Mouse (Mus musculus) common myeloid progenitor, adult 5-6 weeks (primary cell): ENCODE results near the gene Lztr1. TPM values are rescaled to one million over a fixed set of nuclear protein-coding genes. Genes with fewer than 3 reads are reported as not detected.

Experiments
- ATAC-seq: replicated peaks from 2 replicates; pipeline ENCODE4 v1.8.0; 2016; ENCODE audit warnings: low read depth, mild to moderate bottlenecking, moderate TSS enrichment, inconsistent platforms; ENCODE audit not compliant: poor library complexity, severe bottlenecking
- total RNA-seq: library from RNA; stranded (forward); fragments of 200-1000, 187-1606 nt; gene quantifications from 2 replicates; pipeline ENCODE4 v1.2.3, GENCODE M21; 2017

Gene Lztr1
- 30.8 and 40.3 TPM in 2 replicates for total RNA-seq

DNA sequence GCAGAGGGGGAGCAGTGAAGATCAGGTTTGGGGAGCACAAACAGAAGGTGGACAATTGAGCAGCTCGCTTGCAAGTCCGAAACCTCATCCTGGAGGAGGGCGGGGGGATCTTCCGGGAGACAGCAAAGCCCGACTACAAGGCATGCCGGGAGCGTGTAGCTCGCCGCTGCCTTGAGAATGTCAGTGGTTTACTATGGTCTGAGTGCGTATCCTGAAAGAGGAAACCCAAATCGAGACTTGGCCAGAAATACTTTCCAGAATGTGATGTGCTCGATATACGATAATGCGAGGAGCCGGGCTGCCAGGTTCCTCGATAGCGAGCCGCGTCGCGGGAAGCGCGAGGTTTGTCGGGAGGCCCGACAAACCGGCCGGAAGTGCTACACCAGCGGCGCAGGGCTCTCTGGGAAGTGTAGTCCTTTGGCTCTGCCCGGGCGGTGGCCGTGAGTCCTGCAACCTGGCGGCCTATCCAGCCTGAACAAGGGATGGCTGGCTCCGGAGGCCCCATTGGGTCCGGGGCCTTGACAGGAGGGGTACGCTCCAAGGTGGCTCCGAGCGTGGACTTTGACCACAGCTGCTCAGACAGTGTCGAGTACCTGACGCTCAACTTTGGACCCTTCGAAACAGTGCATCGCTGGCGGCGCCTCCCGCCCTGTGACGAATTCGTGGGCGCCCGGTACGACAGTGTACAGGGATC, at the start of gene Lztr1:
Gene Lztr1, plus strand, starts transcription at position 143 of the 694 bp plus-strand sequence.
- peak; percentile 96 for ATAC-seq

DNA sequence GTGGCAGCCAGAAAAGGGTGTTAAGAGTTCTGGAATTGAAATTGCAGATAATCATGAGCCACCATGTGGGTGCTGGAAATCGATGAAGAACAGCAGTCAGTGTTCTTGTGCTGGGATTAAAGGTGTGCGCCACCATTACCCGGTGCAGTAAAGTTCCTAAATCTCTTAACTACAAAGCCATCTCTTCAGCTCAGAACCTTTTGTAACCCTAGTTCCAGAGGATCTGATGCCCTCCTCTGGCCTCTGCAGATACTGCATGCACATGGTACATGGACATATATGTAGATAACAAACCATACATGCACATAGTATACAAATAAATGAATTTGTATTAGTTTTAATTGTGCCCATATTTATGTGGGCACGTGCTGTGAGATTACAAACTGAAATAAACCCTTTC, 48.2 kb upstream of the Lztr1 start:
- peak; percentile 76; the same call in 1 of the 2 replicates for ATAC-seq

- peak; percentile 55 for ATAC-seq
Measured at GRCm38 (mm10) chr16:17461596-17461995, 46.9 kb upstream of the Lztr1 start.

- ATAC-seq, result no peak
Measured at GRCm38 (mm10) chr16:17463184-17463583, 45.3 kb upstream of the Lztr1 start.

DNA sequence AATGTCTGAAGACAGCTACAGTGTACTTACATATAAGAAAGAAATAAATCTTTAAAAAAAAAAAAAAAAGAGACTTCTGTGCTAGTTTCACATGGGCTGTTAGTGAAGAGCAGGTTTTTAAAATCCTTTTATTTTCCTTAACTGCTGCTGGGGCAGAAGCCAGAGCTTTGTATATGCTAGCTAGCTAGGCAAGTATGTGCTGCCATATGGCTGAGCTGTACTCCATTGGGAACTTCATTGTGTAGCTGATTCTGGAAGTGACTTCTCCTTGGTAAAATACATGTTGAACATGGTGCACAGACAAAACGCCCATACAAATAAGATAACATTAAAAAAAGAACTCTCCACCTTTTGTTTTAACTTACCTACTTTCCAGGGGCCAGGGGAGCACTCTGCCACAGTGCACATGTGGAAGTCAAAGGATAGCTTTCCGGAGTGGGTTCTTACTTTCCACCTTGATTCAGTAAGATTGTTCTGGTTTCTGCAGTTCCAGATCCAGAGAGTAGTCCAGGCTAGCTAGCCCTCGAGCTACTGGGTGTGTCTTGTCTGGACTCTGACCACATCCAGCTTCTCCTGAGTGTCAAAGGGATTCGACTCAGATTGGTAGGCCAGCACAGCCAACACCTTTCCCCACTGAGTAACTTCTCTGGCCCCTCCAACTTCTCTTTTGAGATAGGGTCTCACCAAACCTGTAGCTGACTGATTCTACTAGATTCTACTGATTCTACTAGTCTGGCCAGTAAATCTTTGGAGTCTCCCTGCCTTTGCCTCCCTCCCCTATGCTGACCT, 41.4 kb upstream of the Lztr1 start:
- ATAC-seq, result no peak

GRCm38 (mm10) chr16:17472498-17472897, 36.0 kb upstream of the Lztr1 start:
- ATAC-seq, result no peak

- ATAC-seq, result 0 out of 2 replicates have a peak, but pooled peaks have one; percentile 61
Measured at GRCm38 (mm10) chr16:17474091-17474490, 34.4 kb upstream of the Lztr1 start.

DNA sequence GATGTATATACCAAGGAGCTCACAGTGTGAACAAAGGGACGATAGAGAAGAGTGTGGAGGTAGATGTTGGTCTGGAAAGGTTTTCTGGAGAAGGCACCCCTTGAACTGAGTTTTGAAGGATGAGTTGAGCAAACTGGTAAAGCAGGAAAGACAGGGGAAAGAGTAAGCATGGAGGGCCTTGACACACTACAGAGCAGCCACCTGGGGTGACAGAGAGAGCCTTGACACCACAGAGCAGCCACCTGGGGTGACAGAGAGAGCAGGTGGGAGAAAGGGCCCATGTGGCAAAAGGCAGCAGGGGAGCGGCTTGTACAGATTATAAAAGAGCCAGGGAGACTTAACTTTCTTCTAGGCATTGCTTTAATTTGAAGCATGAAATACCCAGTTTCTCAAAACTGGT, 33.7 kb upstream of the Lztr1 start:
- ATAC-seq, result no peak

DNA sequence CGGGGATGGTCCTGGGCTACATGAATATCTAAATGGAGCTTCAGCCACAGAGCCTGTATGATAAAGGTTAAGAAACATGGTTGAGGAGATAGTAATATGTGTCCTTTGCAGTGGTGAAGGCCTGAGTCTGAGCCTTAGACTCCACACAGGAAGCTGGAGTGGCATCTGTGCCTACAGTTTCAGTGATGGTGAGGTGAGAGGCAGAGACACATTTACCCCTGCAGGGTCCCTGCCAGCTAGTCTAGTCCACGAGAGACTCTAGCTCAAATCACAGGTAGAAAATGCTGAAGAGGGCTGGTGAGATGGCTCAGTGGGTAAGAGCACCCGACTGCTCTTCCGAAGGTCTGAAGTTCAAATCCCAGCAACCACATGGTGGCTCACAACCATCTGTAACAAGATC, 33.2 kb upstream of the Lztr1 start:
- no peak for ATAC-seq

- peak; percentile 48 for ATAC-seq
Measured at GRCm38 (mm10) chr16:17478331-17478943, 30.1 kb upstream of the Lztr1 start.

DNA sequence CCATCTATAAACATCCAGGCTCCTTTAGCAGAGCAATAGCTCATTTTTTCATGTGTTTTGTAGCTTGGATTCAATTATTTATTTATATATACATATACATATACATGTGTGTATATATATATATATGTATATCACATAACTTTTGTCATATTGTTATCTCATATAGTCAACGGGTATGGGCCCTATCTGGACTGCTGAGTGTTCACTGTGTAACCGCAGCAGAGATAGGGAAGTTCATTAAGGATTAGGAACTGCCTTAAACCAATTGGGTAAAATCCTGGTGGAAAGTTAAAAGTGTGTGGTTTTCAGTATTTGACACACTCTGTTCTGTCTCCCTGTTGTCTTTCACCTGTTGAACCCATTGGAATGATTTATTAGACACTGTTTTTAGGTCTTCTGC, 27.0 kb upstream of the Lztr1 start:
- ATAC-seq, result no peak

- no peak for ATAC-seq
Measured at GRCm38 (mm10) chr16:17486505-17486904, 22.0 kb upstream of the Lztr1 start.

- ATAC-seq, result 0 out of 2 replicates have a peak, but pooled peaks have one; percentile 15
Measured at GRCm38 (mm10) chr16:17488478-17489468, 19.7 kb upstream of the Lztr1 start.

DNA sequence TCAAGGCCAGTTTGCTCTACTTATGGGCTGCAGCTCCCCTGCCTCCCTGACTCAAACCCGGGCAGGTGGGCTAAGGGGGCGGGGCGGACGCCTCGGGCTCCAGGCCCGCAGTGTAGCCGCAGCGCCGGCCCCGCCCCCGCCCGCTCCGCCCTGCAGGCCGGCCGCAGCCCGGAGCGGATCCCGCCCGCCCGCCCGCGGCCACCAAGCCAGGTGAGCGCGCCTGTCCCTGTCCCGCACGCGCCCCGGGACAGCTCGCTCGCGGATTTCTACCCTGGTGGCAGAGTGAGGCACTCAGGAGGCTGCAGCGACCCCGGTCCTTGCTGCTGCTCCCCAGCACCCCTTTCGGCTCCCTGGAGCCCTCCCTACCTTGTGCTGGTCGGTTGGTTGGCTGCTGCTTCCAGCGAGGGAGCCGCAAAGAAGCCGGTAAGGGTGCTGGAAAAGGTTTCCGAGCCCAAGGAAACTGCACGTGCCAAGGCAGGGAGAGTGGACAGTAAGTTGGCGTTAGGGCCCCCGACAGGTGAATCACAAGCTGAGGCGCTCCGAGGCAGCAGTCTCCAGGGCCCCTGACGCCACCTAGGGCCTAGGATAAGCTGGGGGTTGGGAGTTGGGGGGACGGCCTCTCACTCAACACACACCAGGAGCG, 18.9 kb upstream of the Lztr1 start, which contains the start of gene Aifm3:
Gene Aifm3, plus strand, starts transcription at position 143 of the 643 bp plus-strand sequence.
- peak; percentile 34; the same call in 1 of the 2 replicates for ATAC-seq

GRCm38 (mm10) chr16:17491154-17491553, 17.3 kb upstream of the Lztr1 start:
- no peak for ATAC-seq

GRCm38 (mm10) chr16:17491896-17492561, 16.5 kb upstream of the Lztr1 start:
- ATAC-seq, result peak; percentile 54

DNA sequence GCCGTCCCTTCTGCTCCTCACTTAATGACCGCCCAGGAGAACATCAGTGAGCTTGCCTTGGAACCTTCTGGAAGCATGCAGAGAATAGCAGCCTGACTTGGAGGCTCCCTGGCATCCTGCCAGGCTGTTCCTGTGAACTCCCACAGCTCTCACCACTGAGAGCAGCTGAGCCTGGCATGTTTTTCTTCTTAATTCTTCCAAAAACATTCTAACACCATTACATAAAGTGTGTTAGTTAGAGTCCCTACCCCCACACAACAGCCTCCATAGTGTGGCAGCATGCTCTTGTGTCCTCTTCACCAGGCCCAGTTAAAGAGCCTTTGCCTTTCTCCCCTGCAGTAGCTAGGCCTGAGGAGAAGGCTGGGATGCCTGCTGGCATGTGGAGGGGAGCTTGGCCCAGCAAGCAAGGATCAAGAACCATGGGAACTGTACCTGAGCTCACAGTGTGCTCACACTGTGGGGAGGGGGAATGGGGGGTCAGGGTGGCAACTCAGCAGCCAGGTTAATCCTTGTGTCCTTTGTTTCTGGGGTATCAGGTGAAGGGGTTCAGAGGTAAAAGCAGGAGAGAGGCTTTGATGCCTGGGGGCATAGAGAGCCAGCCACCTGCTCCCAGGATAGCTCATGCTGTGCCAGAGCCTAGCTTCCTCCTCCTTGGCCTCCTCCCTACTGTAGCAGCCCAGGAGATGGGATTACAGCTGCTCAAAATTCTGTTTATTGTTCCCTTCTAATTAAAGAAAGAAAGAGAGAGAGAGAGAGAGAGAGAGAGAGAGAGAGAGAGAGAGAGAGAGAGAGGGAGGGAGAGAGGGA, 11.8 kb upstream of the Lztr1 start:
- no peak for ATAC-seq
